Mouse (Mus musculus) bone marrow macrophage, adult 2 months (primary cell): ENCODE results near the gene B3gnt6.

Experiments
- CTCF ChIP-seq: IDR thresholded peaks from 2 replicates; pipeline ENCODE4 v1.5.1; 2012; ENCODE audit warnings: low read depth, mild to moderate bottlenecking, low read length, moderate library complexity
- POLR2A ChIP-seq: IDR thresholded peaks from 2 replicates; pipeline ENCODE4 v1.6.1; 2012; ENCODE audit warnings: mild to moderate bottlenecking, low read depth, low read length, borderline replicate concordance

DNA sequence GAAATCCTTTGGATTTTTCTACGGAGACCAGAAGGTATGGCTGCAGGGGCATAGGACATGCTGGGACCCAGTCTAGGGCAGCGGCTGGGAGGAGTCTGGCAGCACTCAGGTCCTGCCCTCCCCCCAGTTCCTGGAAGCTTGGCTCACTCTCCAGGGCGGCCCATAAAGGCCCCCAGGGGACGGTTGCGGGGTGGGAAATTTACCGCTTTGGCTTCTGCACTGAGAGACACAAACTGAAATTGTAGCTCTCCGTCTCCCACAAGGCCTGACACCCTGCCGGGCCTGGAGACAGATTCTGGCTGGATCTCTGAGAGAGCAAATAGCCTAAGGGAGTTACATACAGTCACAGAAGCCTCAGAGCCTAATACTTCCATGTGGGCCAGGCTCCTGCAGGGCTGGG, 46.9 kb downstream of the B3gnt6 start:
- no peak for TF ChIP-seq CTCF
- TF ChIP-seq POLR2A, result no peak
